Mouse (Mus musculus): ENCODE results near the gene Exosc5.

Gene Exosc5

DNA sequence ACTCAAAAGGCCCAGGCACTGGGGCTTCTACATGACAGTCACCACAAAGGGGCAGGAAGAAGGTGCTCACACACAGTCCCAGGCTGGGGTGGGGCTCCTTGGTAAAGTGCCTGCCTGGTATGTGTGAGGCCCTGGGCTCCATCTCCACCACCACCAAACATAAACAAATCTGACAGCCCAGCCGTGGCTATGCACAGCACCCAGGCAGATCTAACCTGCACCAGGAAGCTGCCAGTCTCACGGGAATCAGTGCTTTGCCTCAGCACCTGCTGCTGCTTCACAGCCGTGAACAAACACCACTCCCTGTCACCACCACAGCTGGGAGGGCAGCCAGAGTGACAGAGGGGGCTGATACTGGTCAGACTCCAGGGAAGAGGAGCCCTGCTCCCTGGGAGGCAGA lies 22.6 kb upstream of the Exosc5 start:
- in situ Hi-C loops (cut with MboI, MseI): no loop called here

DNA sequence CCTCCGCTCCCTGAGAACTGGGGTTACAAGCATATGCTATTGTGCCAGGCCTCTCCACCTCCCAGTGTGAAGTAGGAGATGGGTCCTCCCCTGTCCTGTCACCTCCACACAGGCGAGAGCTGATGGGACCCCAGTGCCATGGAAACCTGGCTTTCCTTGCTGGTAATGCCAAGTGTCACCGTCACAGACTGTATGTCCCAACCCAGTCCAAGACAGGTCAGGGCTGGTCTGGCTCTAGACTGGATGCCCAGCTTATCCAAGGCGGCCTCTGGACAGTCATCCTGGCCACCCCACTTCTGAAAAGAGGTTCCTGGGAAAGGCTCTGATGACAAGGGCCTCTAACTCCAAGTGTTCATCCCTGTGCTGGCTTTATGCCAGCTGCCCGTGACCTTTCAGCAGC lies 21.9 kb upstream of the Exosc5 start:
- in situ Hi-C loops (cut with MboI, MseI): no loop called here

DNA sequence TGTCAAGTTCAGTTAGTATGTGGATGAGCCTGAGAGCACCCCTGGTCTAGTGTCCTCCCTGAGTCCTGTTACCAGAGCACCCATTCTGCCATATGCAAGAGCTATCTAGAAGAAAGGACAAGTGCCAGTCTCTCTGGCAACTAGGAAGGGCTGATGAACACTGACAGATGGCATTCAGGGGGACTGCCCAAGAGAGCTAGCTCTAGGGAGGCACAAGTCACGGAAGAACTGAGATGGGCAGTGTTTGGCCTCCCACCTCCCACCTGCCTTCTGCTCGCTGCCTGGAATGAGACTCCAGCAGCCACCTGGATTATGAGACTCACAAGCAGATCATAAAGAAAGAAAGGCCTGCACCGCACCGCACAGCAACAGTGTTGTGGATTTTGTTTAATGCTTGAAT lies 19.2 kb upstream of the Exosc5 start:
- in situ Hi-C loops (cut with MboI, MseI): no loop called here

DNA sequence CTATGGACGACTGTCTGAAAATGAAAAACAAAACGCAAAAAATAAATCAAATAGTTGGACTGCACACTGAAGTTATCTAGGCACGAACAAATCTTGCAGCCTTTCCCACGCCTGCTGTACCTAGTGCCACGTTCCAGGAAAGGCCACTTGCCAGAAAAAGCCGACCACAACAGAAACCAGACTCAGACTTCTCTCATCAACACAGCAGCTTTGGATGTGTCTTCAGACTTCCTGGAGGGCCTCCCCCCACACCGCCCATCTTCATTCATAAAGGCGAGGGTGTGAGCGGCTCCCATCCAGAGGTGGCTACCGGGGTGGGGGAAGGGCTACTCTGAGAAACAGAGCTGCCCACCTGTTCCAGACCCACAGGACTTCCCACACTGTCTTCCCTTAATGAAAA lies 14.8 kb upstream of the Exosc5 start:
- in situ Hi-C loops (cut with MboI, MseI): no loop called here

DNA sequence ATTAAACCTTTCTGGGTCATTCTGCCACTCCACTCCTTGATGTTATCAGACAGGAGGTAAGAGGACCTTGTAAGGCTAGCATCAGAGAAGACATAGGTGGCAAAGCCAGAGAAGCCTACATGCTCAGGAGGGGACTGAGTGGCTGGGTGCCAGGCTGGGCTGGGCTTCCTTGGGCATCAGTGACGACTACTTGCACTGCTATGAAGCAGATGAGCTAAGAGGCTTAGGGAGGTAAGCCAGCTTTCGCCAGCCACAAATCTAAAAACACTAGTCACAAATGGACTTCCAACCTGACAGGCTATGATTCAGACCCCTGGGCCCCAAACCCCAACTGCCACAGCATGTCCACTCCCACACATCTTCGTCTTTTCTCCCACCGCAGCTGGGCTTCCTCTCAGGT lies 14.3 kb upstream of the Exosc5 start:
- in situ Hi-C loops (cut with MboI, MseI): no loop called here

DNA sequence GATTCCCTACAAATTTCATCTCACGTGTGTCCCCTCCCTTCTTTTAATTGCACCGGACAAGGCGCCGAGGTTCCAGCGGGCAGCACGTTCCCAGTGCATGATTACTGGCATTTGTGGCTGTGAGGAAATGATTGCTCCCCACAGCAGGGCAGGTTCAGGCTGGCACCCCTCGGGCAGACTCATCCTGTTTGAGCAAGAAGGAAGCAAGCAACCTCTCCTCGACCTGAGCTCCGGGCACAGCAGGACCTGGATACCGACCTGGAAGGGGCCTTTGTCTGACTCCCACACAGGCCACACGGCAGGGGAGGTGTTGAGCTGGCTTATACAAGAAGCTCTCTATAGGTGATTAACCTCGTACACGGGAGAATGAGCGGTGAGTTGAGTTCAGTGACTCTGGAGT lies 13.9 kb upstream of the Exosc5 start:
- in situ Hi-C loops (cut with MboI, MseI): no loop called here

DNA sequence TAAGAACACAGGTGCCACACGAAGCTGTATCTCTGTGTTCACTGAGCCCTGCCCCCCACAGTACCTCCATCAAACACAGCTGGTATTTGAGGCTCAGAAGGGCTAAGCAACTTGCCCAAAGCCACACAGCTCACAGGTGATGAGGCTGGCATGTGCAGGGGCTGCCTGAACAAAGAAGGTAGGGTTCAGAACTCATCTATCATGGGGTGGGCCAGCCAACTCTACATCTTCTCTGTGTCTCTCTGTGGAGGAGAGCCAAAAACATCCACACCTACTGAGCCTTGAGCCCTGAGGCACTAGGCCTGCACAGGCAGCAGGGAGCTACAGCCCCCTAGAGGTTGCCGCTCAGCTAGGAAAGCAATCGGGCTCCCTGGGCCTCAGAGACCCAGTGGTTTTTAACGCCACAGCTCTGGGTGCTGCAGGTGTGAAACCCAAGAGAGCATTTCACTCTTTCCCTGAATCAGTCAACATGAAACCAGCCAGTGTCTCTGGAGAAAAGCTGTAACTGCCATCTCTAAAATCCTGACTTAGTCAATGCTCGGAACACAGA lies 11.3 kb upstream of the Exosc5 start:
- in situ Hi-C loops (cut with MboI, MseI): no loop called here

DNA sequence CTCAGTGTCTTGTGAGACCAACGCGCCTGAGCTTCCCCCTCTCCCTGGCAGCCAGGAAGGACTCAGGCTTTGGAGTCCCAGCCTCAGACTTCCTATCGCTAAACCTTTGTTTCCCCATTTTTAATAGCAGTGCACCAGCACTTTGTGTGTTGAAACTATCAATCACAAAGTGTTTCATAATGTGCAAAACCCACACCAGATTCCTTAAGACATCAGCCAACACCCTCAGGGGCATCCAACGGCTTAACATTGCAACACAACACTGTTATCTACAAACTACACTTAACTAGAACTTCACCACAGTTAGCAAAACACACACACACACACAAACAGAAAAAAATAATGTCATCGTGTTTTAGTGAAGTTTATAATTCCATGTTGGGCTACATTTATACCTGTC lies 9.1 kb upstream of the Exosc5 start:
- in situ Hi-C loops (cut with MboI, MseI): no loop called here

DNA sequence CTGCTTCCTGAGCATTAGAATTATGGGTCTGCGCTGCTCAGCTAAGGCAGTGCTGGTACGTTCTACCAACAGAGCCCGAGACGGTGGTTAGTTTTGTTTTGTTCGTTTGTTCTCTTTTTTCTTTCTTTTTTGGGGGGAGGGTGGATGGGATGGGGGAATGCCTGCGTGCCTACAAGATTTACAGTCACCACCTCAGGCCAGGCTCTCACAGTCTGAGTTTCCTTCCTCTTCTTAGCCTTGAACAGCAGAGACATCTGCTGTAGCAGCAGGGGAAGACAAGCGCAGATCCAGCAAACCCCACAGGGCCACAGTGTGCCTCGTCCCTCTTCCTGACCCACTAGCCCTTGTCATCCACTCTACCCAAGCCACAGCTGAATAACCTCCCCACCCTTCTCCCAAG lies 7.7 kb upstream of the Exosc5 start:
- in situ Hi-C loops (cut with MboI, MseI): no loop called here

DNA sequence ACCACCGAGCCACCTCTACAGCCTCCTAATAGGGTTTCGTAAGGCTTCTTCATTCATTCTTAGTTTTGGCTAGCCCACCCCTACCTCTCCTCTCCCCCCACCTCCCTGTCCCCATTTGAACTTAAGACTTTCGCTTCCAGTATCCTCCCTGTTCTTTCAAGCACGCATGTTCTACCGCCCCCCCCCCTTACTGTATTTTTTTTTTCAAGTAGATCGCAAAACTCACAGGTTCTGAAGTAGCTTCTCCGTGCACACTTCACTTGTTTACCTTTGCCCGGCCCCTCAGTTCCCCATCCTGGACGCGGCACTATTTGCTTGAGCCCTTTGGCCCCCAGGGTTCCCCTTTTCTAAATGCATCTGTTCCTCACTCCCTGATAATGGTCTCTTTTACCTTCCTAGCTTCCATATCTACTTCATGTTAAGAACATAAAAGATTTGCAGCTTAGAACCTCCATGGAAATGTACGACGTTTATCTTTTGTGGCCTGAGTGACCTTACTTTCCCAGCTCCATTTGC lies 6.7 kb upstream of the Exosc5 start:
- in situ Hi-C loops (cut with MboI, MseI): no loop called here

DNA sequence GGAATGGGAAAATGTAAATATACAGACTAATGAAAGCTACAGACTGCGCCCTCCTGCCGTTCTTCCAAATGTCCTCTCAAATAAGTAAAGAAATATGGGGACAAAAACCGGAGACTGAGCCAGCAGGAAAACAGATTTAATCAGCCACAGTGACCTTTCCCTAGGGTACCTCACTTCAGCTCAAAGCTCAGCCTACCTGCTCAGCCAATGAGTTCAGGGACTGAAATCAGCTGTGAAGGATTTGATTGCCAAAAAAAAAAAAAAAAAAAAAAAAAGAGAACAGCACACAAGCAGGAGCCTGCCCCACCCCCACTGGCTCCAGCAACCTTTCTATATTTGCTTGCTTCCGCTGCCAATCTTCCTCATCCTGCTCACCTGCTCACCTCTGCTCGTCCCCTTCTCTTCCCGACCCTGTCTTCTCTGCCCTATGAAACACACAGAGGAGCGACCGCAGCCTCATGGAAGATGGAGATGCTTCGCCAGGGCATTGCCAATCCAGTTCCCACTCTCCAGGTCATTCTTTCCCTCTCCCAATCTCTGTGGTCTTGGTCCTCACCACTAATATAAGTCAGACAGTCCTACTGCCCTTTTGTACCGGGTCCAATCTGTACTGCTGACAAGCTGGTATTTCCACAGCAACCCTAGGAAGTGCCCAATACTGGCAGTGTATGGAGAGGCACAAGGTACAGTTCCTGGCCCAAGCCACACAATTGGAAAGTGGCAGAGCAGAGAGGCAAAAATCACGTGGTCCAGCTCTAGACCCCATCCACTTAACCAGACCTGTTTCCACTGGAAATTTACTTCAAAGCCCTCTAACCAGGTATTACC lies 3.1 kb upstream of the Exosc5 start:
- in situ Hi-C loops (cut with MboI, MseI): loop anchor here (5.0 kb wide), 1 partner anchor 34 kb away; no protein-coding TSS in a partner anchor

DNA sequence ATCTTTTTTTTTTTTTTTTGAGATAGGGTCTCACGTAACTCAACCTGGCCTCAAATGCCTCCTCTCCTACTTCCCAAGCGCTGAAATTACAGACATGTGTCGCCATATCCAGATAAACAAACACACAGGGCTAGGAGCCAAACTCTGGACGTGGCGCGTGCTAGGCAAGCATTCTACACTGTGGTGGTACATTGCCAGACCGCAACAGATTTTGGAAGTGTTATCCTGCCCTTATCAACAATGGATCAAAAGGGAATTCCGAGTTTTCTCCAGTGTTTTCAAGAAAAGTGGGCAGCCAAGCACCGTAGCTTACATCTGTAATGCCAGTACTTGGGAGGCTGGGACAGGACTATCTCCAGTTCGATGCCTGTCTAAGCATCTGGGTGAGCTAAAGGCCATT lies 1.2 kb upstream of the Exosc5 start:
- in situ Hi-C loops (cut with MboI, MseI): loop anchor here (5.0 kb wide), 1 partner anchor 35 kb away; no protein-coding TSS in a partner anchor

DNA sequence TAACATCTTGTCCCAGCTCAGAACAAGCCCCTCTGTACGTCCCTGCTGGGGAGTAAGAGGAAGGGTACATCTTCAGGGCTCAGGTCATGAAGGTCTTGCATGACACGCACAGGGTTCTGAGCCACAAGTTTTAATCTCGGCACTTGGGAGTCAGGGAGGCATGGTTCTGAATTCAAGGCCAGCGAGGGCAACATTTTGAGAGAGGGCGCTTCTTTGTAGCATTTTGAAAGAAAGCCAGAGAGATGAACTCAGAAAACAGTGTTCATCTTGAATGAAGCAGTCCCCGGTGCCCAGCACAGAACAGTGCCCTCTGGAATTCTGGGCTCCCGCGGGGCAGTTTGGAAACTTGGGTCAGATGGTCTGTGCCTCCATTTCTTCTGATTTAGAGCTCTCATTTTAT lies 7.4 kb downstream of the Exosc5 start:
- in situ Hi-C loops (cut with MboI, MseI): no loop called here

DNA sequence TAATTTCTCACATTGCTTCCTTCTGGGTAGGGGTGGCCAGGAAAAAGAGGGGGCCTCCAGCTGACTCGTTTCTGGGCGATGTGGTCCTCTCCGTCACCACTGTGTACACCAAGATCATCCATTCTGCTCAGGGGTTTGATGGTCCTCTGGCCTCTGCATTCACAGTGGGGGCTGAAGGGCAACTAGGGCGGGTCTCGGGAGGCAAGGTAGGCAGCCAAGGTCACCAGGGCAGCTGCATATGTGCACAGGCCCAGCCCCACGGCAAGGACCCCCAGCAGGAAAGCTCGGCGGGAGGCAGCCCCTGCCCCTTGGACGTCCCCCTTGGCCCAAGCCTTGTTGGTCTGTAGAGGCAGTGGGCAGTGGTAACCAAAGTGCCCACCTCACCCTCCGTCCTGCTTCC lies 10.2 kb downstream of the Exosc5 start:
- in situ Hi-C loops (cut with MboI, MseI): no loop called here

DNA sequence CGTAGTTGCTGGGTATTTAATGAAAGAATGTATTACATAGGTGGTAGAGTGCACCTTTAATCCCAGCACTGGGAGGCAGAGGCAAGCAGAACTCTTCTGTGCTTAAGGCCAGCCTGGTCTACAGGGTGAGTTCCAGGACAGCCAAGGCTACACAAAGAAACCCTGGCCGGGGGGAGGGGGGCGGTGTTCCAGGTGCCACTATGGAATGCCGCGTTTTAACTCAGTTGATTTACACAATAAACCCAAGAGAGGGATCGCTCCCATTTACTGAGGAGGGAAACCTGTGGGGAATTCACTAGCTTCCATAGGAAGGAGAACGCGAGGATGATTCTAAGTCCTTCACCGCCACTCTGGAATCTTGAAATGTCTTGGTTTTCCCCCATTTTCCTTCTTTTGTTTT lies 10.7 kb downstream of the Exosc5 start:
- in situ Hi-C loops (cut with MboI, MseI): no loop called here

DNA sequence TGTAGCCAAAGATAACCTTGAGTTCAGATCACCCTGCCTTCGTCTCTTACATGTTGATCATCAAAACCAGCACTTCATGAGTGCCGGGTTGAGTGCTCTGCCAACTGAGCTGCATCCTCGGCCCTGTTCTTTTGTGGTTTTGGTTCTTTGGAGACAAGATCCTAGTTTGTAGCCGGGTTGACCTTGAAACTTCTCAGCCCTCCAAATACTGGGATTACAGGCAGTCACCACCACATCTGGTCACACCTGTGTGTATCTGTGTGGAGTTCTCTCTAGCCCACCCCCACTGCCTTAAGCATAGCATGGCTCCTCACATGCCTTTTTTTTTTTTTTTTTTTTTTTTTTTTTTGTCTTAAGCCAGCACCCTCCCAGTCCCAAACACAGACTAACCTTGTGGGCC lies 11.1 kb downstream of the Exosc5 start:
- in situ Hi-C loops (cut with MboI, MseI): no loop called here

DNA sequence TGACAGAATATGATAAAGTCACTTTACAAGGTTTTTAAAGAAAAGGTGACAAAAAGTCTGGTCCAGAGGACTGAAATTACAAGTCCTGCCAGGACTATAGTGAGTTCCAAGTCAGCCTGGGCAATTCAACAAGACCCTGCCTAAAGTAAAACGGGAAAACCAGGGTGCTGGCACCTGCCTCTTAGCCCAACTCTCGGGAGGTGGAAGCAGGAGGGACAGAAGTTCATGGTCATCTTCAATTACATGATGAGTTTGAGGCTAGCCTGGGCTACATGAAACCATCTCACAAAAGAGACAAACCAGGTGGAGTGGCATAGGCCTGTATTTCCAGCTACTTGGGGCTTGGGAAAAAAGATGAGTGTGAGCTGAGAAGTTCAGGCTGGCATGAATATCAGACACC lies 12.7 kb downstream of the Exosc5 start:
- in situ Hi-C loops (cut with MboI, MseI): no loop called here

DNA sequence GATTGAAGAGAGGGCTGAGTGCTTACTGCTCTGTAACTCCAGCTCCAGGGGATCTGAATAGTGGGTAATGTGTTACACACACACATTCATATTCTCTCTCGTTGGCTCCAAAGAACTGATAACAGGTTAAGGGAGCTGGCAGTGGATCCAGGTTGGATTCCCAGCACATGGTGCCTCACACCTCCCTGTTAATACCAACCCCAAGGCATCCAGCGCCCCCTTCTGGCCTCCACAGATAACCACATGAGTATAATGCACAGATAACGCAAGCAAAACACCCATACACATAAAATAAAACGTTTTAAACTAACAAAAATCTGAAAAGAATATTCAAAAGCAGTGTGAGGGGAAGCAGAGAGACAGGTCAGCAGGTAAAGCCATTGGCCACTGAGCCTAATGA lies 13.5 kb downstream of the Exosc5 start:
- in situ Hi-C loops (cut with MboI, MseI): no loop called here

DNA sequence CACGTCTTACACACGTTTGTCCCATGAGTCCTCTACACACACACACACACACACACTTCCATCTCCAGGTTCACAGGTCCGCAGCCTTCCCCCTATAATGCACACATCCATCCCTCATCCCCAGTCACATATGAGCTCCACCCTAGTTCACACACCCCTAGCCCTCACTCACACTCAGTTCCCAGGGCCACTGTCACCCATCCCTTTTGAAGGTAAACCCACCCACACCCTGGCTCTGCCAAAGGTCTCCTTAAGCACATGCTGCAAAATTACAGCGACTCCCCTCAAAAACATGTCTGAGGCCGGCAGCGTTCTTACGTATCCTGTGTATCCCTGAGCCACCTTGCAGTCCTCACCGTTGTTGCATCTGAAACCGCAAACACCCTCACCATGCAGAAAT lies 15.3 kb downstream of the Exosc5 start:
- in situ Hi-C loops (cut with MboI, MseI): no loop called here

DNA sequence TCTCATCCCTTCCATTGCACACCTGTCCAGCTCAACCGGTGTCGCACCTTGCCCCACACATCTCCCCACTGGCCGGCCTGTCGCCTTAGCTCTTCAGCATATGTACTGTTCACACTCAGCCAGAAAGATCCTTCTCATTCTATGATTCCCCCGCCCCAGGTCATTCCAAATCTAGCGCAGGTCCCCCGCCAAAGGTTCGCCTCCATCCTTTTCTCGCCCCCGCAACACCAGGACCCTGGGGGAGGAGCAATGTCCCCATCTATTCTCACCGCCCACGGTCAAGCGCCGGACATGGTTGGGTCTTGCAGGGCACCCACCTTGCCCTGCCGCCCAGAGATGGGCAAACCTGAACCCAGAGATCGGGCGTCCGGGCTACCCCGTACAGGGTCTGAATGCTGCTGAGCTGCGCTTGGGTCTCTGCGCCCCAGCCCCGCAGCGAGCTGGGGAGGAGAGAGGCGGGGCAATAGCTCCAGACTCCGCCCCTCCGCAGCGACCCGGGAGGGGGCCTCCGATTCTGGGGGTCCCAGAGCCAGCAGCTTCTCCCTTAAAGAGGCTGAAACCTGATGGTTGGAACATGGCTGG lies 15.8 kb downstream of the Exosc5 start, which contains the start of gene Tmem91:
Tmem91 (minus strand) TSS at position 448 of the 582 bp plus-strand sequence.
- in situ Hi-C loops (cut with MboI, MseI): no loop called here

DNA sequence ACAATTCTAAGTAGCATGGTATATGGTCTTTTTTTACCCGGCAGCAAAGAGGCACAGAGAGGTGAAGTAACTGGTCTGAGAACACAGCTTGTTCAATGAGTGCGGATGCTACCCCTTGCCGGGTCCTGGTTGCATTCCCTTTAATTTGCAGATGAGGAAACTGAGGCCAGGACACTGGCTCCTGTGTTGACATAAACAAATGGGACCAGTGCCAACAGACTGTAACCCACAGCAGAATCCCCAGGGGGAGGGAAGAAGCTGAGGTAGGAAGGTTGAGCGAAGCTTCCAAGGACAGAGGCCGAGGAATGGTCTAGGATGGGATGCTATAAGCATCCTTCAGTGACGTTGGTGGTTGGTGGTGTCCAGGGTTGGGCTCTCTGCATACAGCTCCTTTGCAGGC lies 16.4 kb downstream of the Exosc5 start:
- in situ Hi-C loops (cut with MboI, MseI): no loop called here

DNA sequence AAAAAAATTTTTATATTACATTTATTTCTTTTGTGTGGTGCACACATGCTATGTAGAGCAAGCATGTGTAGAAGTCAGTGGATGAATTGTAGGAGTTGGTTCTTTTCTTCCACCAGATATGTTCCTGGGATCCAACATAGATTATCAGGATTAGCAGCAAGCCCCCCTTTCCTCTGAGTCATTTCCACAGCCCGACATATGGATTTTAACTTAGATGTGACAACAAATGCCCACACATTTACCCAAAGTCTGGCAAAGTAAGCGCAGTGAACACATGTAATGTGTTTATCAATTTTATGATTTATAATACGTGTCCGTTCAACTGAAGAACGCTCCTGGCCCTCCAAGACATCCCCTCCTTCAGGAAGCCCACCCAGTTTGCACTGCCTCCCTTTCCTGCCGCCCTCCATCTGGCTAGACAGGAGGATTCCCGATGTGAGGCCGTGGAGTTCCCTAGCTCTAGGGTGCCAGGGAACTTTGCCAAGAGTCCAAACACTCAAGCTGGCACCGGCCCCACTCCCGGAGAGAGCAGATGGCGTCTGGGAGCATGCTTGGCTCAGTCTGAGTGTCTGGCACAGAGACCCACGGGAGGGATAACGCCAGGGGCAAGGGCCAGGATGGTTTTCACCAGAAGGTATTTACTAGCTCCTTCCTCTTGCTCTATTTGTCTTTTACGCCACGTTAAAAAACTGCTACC lies 17.3 kb downstream of the Exosc5 start:
- in situ Hi-C loops (cut with MboI, MseI): no loop called here

All from T-helper 1 cell (primary cell).